Mouse (Mus musculus): Measurements from ENCODE around the gene Col5a3.

DNA sequence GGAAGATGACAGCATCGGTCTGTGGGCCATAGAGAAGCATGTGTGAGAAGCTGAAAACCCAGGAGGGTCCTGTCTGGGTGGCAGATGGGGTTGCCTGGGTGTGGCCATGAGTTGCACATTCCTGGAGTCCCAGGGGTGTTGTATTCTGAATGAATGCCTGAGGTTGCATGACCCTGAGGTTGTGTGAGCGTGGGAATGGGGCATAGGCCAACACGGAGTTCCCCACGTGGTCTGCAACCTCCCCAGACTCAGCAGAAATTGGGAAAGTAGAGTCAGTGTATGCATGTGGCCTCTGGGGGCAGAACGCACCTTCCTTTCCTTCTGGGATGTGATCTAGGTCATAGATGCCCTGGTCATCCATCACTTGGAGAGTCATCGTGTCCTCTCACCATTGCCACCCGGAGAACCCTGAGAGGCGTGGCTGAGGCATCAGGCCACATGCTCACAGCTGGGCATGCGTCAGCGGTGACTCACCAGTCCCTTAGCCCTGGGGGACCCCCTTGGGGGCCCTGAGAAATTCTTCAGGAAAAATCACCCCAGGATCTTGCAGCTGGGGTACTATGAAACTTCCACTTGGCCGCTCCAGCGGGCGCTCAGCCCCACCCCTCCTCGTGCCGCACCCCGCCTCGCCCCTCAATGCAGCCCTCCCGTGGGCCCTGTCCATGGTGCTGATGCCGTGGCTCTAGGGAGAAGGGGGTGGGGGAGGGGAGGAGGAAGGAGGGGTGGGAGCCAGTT lies 2.2 kb downstream of the Col5a3 start:
- TF ChIP-seq POLR2A (IDR thresholded peaks at IDR 0.05; ENCODE audit: borderline replicate concordance, extremely low read depth, low read depth, low read length), result no peak
- no peak for TF ChIP-seq CTCF (IDR thresholded peaks at IDR 0.05; ENCODE audit: insufficient read depth, low read length)
